Mouse (Mus musculus): Measurements from ENCODE around the gene Uba52.

The Uba52 gene

GRCm38 (mm10) chr8:70486191-70486681 is 24.4 kb downstream of the Uba52 start:
- DNase-seq (ENCODE audit: low spot score) = no peak

DNA sequence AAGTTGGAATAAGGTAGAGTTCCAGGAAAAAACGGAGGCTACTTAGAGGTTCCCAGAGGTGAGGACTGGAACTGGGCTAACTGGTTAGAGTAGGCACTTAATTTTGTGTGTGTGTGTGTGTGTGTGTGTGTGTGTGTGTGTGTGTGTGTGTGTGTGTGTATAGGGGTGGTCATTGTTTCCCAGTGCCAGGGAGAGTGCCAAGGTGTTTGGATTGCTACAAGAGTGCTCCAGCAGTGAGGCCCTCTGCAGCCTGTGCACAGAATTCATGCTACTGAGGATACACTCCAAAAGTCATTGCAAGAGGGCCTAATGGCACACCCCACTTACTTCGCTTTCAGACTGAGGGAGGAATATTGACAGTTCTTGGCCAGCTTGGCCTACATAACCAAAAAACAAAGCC is 27.7 kb downstream of the Uba52 start:
- no peak for DNase-seq (ENCODE audit: low spot score)

- DNase-seq (ENCODE audit: low spot score) = no peak
These were observed 28.7 kb downstream of the Uba52 start for GRCm38 (mm10) chr8:70481908-70482307.

DNA sequence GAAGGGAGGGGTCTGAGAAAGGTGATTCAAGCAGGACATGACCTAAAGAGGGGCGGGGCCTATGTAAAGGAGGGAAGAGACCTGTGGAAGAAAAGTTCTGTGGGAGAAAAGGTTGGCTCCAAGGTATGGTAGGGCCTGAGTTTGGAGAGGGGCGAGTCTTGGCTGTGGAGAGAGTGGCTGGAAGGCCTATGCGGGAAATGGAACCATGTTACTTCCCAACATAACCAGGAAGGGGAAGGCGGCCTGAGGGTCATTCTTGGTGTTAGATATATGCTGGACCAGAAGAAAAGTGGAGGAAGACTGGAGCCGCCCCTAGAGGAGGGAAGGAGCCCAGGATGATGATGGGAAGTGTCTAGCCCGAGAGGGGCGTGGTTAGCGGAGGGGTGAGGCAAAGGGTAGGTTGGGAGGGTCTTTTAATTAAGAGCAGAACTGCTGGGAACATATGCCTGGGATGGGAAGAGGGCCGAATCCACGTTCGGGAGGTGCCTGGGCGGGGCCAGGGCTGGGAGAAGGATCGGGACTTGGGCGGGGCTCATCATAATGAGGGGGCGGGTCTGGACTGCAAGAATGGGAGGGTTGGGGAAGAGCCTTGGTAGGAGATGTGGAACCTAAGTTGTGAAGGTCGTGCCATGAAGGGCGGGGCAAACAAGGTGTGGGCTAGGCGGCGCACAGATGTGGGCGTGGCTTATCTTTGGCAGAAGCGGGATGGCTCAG is 33.2 kb downstream of the Uba52 start:
- no peak for DNase-seq (ENCODE audit: low spot score)

- peak; percentile 91 for DNase-seq (ENCODE audit: low spot score)
These were observed 34.0 kb downstream of the Uba52 start, which contains the start of gene Klhl26 for GRCm38 (mm10) chr8:70476333-70477268. Klhl26 (minus strand) TSS chr8:70476968.

DNA sequence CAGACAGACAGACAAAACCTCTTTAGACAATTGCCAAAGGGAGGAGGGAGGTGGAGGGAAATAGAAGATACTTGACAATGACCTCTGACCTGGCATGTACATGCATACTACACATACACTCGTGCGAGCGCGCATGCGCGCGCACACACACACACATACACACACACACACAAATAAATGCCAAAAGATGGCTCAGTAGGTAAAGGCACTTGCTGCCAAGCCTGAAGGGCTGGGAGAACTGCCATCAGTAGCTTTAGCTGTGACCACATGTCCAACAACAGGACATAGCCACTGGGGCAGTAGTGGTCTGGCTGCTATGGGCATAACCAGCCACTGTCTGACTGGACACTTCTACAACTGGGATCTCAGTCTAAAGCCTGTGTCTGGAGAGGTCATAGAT is 38.7 kb downstream of the Uba52 start:
- no peak for DNase-seq (ENCODE audit: low spot score)

DNA sequence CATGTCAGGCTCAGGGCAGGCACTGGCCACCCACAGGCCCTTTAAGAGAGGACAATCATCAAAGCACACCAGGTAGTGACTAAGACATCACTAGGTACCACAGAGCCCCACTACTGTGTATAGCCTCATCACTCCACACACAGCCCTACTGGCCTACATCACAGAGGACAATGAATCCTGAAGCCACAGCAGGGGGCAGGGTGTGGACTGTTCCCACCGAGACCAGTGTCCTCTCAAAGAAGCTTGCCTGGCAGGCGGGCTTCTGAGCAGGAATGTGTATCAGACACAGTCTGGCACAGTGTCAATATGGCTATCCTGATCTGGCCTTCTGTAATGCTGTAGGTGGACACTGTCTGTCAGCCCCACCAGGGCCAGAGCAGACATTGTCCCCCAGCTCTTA is 40.7 kb downstream of the Uba52 start:
- no peak for DNase-seq (ENCODE audit: low spot score)

- no peak for DNase-seq (ENCODE audit: low spot score)
These were observed 41.2 kb downstream of the Uba52 start for GRCm38 (mm10) chr8:70469295-70469916.

DNA sequence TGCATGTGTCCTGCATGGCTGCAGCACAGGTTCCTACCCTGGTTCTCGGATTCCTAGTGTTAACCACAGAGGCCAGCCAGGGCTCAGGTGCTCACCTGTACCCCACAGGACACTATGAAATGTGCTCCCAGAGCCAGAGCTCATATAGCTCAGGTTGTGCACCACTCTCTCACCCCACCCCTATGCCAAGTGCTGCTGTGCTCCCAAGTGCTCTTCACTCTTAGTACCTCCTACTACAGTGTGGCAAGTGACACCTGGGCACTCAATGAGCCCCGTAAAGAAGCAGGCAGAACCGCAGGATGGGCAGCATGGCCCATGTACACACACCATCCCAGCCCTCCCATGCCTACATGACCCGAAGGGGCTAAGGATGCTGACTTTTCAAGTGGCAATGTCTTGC is 41.9 kb downstream of the Uba52 start:
- no peak for DNase-seq (ENCODE audit: low spot score)

DNA sequence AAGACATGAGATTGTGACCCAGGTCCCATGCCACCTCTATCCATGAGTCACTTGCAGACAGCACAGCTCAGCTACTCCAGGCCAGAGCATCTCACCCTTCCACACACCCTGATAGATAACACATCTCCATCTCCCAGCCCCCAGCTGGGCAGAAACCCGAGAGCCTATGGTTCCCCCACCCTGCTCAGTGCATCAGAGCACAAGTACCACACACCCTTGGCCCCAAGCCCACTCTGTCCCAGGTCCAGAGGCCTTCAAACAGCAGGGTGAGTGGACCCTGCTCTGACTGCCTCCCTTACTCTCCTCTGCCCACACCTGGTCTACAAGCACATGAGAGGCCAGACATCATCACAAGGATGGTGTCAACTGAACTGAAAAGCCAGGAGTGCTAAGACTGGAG is 42.7 kb downstream of the Uba52 start:
- DNase-seq (ENCODE audit: low spot score) = no peak

GRCm38 (mm10) chr8:70467229-70467725 is 43.3 kb downstream of the Uba52 start:
- DNase-seq (ENCODE audit: low spot score) = no peak

- DNase-seq (ENCODE audit: low spot score) = no peak
These were observed 43.8 kb downstream of the Uba52 start for GRCm38 (mm10) chr8:70466771-70467170.

DNA sequence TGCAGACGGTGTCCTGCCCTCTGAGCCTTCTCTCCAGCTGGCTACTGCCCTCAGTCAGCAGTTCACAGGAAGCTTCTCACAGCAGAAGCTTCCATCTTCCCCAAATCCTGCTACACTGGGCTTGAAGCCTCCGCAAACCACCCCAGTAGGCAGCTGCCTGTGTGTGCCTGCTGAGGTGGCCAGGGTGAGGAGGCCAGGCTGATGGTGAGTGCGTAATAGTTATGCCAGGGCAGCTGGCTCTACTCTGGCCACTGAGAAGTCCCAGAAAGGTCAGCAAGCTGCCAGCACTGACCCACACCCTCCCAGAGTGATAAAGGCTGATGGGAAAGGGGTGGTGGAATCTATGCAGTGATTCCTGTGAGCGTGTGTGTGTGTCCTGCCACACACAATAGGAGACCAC is 44.3 kb downstream of the Uba52 start:
- DNase-seq (ENCODE audit: low spot score) = no peak

DNA sequence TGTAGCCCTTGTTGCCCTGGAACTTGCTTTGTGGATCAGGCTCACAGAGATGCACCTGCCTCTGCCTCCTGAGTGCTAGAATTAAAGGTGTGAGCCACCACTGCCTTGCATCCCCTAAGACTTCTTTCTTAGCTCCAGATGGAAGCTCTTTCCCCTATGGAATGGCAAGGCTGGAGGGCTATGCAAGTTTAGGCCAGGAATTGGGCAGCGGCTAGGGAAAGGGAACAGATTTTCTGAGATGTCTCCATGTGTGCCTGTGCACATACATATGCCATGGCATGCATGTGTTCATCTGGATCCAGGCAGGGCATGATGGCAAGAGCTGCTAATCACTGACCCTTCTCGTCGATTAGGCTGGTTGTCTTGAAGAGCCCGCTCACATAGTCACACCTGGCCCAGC is 44.9 kb downstream of the Uba52 start:
- DNase-seq (ENCODE audit: low spot score) = no peak

- no peak for DNase-seq (ENCODE audit: low spot score)
These were observed 46.4 kb downstream of the Uba52 start for GRCm38 (mm10) chr8:70464162-70464561.

GRCm38 (mm10) chr8:70463306-70463705 is 47.3 kb downstream of the Uba52 start:
- DNase-seq (ENCODE audit: low spot score) = no peak

DNA sequence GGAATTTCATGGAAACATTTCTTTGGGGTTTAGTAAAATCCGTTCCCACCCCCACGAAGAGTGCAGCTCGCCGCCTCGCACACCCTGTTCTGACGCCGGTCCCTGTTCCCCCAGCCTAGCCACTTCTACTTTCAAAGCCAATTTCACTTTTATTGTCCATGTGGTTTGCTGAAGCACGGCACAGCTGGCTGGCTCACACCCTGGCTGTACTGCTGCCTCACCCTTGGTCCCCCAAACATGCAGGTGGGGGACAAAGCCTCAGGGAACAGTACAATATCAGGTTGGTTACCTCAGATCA is 48.1 kb downstream of the Uba52 start:
- no peak for DNase-seq (ENCODE audit: low spot score)

DNA sequence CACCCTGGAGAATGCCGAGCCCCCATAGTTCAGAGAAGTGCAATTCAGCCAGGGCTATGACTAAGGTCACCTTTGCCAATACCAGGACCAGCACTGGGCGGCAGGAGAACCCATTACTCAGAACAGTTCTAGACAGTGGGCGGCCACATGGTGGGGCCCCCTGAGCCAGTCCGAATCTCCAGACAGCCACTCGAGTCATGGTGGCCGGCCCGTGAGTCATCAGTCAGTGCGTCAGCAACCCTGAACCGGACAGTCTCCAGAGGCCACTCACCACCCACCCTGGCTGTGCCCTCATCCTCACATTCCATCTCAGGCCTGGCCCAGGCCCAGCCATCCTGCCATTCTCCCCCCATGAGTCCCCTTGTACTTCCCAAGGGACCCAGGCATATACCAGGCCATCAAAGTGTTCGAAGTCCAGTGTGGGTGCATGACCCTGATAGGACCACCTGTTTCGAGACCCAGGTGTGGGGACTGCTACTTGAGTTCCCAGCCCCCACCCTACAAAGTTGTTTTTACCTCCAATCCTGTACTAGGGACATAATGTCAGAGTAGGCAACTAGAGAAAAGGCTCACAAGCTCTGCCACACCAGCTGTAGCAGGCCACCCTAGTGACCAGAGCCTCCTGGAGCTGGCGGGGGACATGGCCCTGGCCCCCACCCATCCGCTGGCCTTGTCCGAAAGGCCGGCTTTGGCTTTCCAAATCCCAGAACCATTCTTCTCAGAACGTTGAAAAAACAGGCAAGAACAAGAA is 48.7 kb downstream of the Uba52 start:
- no peak for DNase-seq (ENCODE audit: low spot score)

DNA sequence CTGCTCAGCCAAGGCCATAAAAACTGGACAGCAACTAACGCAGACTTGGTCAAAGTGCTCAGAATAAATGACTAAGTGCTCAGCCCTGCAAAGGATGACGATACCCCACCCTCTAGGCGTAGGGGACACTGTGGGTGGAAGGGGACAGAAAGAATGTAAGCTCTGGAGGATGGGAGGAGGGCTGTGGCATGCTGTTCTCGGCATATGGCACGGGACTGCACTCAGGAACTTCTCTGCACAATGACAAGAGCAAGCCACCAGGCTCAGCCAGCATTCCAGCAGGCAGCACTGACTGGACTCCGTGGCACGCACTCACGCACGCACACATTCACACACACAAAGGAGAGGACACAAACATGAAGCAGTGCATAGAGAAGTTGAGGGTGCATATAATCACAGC is 50.0 kb downstream of the Uba52 start:
- no peak for DNase-seq (ENCODE audit: low spot score)

DNA sequence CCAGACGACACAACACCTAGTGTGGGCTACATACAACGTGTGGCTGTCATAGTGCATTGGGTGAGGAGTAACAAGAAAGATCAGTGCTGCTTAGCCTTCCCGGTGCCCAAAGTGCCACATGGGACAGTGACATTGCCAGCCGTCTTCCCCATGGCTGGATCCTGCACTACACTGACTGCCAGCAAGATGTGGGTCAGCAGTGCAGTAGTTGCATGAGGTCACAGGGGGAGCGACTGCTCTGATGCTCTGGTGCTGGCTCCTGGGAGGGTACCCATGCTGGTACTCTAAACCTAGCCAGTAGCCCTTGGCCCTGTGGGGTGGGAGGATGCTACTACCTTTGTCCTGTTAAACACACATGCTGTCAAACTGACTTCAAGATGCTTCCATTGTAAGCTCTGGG is 50.4 kb downstream of the Uba52 start:
- DNase-seq (ENCODE audit: low spot score) = no peak

DNA sequence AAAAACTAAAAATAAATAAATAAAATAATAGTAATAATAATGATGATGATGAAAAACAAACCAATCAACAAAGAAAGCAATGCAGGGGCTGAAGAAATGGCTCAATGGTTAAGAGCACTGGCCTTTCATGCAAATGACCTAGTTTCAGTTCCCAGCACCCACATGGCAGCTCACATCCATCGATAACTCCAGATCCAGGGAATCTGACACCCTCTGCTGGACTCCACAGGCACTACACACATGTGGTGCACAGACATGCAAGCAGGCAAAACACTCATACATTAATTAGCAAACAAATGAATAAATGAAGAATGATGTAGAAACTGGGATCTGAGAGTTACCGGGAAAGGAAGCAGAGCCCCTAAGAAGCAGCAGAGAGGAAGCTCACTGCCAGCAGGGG is 51.0 kb downstream of the Uba52 start:
- no peak for DNase-seq (ENCODE audit: low spot score)

DNA sequence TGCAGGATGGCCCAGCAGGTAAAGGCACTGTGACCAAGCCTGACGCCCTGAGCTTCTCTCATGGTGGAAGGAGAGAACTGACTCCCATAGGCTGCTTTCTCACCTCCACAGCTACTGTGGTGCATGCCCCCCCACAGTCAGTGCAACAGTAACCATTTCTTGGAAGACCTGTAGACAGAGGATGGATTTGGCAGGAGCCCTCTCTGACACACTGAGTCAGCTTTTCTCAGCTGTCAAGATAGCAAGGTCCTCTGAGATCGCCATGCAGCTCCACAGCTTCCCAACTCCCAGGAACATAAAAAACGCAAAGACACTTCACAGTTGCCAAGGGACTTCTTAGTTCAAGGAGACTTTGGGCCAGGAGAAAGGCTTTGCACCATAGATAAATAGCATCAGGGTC is 52.1 kb downstream of the Uba52 start:
- DNase-seq (ENCODE audit: low spot score) = no peak

Measured in T-cell, adult 2 months (primary cell).